Mouse (Mus musculus) midbrain, embryonic 14.5 days (tissue): ENCODE data around the gene Plrg1. TPM values are rescaled to one million over a fixed set of nuclear protein-coding genes. Genes with fewer than 3 reads are reported as not detected.

Source experiments
- polyA plus RNA-seq: library from polyadenylated mRNA; unstranded; fragments of >200 nt; fragmentation: Nextera tagmentation; extraction: Ambion mirVana; gene quantifications from 2 replicates; pipeline ENCODE4 v1.2.1, GENCODE M21; 2014

Gene Plrg1
- polyA plus RNA-seq, 1 experiment from 2014 or later, result 119 TPM

Other genes starting within 250 kb of the Plrg1 start
- gene Rbm46, start 179.0 kb upstream of the Plrg1 start, polyA plus RNA-seq, result 1.00 and 1.7 TPM in 2 replicates
- gene Lrat, start 151.5 kb upstream of the Plrg1 start, polyA plus RNA-seq, result 0.05 and 0.43 TPM in 2 replicates
- not detected in 2 replicates for gene Fgg, start 47.8 kb upstream of the Plrg1 start, polyA plus RNA-seq
- 0.09 TPM in 1 of 2 replicates, not detected in the other for gene Fga, start 29.4 kb upstream of the Plrg1 start, polyA plus RNA-seq
- gene Fgb, start 5.7 kb upstream of the Plrg1 start, polyA plus RNA-seq, result not detected in 2 replicates
- gene Dchs2, start 72.4 kb downstream of the Plrg1 start, polyA plus RNA-seq, result 1.2 and 1.8 TPM in 2 replicates